Mouse (Mus musculus): ENCODE measurements around the gene Nr4a3.
A peak's percentile ranks its signal among the peaks of the same experiment; 100 is the strongest.

The Nr4a3 gene

DNA sequence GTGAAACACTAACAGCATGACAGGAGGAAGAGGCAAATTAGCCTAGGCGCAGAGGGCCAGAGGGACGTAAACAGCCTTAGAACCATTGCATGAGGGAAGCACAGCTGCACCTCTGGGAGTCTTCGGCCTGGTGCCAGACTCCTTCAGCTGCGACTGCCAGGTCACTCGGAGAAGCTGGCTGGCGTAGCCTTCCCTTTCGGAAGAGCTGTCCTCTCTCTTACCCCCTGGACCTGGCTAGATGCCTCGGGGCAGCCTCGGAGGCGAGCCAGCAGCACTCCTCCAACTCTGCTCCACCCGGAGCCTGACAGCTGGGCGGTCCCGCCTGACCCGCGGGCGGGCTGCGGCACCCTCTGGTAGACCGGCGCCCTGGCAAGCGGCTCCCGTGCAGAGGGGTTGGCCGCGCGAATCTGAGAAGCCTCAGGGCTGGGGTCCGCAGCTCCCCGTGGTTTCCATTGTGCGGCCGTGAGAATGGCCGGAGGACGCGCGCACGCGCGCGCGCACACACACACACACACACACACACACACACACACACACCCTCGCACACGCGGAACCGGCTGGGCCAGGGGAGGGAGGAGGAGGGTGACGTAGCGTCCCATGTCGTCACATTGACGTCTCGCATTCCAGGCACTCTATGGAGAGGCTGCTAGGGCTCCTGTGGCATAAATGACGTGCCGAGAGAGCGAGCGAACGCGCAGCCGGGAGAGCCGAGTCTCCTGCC is at the start of gene Nr4a3:
Nr4a3 (plus strand) TSS at position 663 of the 721 bp plus-strand sequence.
- peak; percentile 82 for DNase-seq (ENCODE audit: low read depth, low spot score)

DNA sequence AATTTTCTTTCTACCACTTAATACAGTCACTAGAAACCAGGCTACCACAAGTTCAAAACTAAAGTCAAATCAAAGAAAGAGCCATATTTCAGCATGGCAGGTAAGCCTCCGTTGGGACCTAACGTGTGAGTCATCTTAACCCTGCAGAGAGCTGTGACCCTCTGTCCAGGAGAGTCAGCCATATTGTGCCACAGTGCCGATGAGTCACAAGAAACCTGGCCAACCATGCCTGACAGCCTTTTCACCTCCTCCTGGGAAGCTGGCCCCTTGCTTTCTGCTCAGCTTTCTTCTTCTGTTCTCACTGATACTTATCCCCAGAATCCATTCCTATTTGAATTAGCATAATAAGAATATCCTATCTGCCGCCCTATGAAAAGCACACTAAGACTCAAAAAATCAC is 42.0 kb upstream of the Nr4a3 start:
- DNase-seq (ENCODE audit: low read depth, low spot score), result peak; percentile 63

DNA sequence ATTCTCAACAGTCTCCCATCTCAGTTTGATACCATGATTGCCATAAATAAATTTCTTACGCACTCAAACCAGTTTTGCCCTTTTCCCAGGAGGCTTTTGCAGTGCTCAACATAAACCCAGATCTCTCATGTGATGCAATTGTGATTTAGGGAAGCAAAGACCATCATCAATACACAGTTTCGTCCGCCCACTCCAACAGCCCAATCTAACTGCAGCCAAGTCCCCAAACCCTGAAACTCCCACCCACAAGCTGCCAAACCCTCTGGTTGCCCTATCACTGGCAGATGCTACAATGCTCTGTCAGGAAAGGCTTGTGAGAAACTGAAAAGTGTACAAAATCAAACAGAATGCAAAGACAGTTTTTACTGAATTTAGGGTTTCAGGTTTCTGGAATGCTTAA is 41.5 kb upstream of the Nr4a3 start:
- no peak for DNase-seq (ENCODE audit: low read depth, low spot score)

DNA sequence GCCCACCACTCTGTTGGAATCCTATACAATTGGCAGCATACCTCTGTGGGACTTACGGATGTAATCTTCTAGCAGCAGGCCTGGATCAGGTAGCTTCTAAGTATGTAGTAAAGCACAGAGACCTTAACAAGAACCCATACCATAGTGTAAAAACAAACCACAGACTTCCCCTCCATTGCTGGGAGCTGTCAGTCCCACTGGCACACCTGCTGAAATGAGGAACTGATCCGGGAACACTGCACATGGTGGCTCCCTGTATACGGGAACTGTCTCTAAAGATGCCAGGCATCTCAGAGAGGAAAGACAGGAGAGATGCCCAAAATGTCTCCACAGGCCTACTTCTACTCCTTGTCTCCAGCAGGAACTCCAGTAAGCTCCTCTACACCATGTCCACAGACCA is 38.6 kb upstream of the Nr4a3 start:
- DNase-seq (ENCODE audit: low read depth, low spot score), result no peak

DNA sequence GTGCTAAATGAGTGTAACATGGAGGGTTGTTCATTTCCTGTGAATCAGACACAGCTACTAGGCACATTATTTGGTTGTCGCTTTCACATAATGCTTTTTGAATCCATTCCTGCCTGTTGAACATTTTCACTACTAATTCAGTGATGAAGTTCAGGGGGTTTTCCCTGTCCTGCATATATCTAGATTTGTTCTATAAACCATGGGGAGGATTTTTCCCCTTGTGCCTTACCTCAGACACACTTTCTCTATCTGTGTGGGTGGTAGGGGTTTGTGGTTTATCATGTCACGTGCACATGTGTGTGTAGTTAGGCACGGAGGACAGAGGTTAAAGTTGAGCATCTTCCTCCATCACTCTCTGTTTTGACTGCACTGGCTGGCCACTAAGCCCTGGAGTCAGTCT is 32.7 kb upstream of the Nr4a3 start:
- no peak for DNase-seq (ENCODE audit: low read depth, low spot score)

DNA sequence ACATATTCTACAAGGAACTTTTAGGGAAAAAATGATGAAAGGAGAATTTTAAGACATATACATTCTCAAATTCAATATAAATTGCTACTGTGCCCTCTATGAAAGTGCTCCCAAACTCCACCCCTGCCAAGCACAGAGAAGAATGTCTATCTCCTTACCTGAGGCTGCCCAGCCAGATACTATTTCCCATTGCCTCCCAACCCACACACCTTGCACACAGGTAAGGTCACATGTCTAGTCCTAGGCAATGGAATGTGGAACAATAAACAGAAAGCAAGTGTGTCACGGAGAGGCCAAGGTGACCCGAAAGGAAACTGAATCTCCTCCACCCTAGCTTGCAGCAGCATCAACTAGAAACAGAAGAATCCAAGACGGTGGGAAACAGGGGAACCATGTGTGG is 22.0 kb upstream of the Nr4a3 start:
- no peak for DNase-seq (ENCODE audit: low read depth, low spot score)

DNA sequence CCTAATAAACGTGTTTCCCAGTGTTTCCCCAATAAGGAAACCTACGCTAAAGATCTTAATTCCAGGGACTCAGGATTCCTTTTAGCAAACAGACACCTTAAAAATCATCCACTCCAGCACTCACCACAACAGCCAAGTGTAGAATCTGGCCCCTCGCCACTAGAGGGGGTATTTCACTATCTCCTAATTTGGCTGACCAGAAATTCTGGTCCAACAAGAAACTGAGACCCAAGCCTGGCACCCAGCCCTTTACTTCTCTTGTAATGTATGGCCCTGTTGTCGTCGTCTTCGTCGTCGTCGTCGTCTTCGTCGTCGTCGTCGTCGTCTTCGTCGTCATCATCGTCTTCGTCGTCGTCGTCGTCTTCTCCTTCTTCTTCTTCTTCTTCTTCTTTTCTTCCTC is 15.3 kb upstream of the Nr4a3 start:
- peak; percentile 42 for DNase-seq (ENCODE audit: low read depth, low spot score)

DNA sequence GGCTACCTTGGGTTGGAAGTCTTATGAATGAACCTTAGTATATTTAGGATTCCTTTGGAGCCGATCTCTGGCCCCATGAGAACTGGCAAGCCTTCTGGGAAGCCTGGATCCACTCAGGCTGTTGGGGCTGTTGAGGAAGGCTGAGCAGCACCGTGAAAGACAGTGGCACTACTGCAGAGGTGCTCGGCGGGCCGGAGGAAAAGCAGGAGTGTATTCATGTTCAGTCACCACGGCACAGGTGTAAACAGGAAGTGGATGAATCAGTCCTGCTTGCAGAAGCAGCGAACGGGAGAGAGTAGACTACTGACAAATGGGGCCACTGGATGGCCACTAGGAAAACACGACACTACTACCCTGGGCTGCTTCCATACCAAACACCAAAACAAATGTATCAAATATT is 10.7 kb upstream of the Nr4a3 start:
- DNase-seq (ENCODE audit: low read depth, low spot score), result no peak

DNA sequence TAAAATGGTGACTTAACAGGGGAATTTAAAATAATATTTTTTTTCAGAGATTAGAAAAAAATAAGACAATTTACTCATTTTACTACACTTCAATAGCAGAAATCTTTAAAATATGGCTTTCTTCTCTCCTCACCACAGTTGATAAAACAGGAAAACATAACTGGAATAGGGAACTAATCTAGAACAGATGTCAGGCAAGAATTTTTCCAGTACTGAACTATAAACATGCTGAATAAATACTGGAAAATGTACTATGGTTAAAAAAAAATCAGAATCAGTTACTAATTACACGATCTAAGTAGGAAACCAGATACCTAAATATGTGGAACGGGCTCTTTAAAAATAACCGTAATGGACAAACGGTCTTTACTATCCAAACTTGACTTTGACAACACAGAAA is 7.3 kb upstream of the Nr4a3 start:
- DNase-seq (ENCODE audit: low read depth, low spot score), result peak; percentile 12

DNA sequence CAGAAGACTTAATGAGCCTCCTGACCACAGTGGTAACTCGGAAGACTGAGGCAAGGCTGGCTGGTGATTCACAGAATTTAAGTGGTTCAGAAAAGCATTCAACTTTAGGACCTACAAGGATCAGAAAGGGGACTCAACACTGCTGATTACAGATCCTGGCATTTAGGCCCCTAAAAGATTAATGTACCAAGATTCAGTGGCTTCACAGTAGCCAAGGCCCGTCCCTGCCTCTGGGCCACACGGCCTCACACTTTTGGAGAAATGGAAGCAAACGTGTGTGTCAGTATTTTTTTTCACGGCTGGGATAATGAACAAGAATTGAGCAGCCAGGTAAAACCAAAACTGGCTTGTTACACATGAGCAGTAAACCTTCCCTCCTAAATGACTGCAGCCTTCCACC is 6.1 kb upstream of the Nr4a3 start:
- DNase-seq (ENCODE audit: low read depth, low spot score), result no peak

DNA sequence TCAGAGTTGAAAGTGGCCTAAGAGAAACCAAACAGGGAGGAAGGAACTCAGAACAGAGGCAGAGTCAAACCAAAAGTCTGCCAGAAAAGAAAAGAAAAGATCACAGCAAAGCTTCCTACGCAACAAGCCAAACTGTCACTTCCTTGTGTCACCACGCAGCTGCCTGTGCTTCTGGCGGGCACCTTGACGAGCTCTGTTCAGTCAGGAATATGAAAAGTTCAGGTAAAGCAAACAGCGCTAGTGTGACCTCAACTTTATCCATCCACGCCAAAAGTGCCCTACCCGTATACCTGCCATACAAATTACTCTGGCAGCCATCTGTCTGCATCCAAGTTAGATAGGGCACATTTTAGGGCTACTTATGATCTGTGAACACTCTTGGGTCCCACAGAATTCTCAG is 5.2 kb upstream of the Nr4a3 start:
- DNase-seq (ENCODE audit: low read depth, low spot score), result no peak

DNA sequence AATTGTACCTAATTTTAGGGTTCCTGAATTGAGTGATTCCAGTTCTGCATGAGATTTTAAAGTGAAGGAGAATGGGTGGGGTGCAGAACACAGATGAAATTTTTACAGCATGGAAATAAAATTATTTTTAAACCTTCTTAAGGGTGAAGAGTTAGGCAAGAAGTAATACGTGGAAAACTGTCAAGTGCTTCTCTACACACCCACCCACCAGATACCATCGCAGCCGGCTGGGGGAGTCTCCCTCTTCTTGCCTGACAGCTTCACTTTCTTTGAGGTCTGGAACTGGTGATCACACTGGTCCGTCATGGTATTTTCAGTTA is 2.5 kb upstream of the Nr4a3 start:
- DNase-seq (ENCODE audit: low read depth, low spot score), result no peak

DNA sequence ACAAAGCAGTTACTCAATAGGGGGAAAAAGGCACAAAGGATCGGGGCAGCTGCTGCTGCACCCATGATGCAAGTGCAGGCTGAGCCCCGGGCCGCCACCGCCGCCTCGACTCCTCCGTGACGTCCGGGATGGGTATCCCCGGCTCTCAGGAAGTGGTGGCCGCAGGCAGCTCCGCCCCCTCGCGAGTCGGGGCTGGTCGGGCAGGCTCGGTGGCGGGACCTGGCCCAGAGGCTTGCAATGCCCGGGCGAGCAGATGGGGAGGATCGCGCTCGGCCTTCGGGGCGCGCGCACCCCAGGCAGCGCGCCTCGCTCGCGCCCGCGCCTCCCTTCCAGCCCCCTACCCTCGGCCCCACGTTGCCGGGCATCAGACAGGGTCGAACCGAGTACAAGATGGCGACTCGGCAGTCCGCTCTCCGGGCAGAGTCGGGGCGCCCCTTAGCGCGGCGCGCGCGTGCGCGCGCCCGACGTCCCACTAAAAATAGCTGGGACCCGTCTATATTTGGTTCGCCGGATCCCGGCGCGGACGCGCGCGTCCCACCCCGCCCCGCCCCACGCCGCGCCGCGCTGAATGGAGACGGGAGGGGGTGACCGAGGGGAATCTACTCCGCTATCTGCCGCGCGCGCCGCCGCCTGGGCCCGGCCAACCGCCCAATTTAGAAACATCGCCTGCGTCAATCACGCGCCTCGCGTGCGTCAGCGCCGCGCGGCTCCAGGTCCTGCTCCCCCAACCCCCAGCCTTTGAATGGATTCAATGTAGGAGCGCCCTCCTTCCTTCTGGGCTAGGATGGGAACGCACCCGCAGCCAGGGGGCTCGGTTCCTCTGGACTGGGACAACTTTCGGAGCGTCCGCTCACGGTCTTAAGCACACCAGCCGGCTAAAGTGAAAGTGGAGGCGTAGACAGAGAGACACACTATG is 1.9 kb upstream of the Nr4a3 start:
- peak; percentile 95 for DNase-seq (ENCODE audit: low read depth, low spot score)

DNA sequence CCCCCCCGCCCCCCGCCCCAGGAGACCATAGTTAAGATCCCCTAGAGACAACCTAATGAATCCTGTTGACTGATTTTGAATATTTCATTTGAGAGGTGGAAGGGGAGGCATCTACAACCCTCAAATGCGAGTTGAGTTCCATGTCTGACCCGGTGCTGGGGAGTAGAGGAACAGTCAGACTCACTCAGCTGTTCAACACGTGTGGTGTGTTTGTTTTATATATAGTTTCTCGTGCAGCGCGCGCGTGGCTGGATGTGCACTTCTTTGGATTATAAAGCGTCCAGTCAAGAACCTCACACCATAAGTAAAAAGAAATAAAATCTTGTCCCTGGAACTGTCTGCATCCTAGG is 837 bp upstream of the Nr4a3 start:
- no peak for DNase-seq (ENCODE audit: low read depth, low spot score)

DNA sequence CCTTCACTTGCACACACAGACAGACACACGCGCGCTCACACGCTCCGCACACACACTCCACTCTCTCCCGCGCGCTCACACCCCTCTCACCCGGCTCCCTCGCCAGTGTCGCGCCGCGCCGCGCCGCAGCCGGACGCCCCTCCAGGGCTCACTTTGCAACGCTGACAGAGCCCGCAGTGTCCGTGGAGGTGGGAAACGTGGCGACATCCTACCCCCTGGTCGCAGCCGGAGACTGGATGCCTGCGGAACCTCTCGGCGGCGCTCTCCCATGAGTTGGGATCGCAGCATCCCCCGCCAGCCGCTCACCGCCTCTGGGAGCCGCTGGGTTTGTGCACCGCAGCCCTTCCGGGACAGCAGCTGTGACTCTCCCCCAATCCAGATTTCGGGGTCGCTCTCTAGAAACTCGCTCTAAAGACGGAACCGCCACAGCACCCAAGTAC is 348 bp downstream of the Nr4a3 start:
- DNase-seq (ENCODE audit: low read depth, low spot score), result no peak

DNA sequence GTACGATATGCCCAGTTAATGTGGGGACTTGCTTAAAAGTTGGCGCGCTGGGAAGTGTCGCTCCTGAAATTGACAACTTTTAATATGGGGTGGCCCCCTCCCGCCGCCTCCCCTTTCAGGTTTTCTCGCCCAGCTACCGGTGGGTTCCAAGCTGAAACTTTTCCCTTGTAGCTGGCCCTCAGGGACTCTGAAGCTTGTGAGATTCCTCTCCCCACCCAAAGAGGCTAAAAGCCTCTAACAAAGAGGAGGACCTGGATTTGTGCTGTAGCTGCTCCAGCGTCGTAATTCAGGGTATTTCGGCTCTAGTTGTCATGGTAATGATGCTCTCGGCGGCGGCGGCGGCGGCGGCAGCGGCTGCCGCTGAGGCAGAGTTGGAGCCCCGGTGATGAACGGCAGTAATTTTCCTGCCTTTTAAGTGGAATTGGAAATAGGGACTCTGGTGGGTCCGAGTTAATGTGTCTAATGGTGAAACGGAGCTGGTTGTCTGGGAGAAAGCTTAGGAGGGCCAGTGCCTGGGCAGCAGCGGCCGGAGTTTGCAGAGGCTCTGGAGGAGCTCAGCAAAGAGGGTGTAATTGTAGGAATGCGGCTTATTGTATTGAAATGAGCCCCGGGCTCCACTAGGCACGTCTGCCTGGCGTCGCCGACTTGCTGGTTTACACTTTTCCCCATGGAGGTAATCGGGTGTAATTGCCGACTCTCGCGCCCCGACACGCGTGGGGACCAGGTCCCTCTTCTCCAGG is 938 bp downstream of the Nr4a3 start:
- DNase-seq (ENCODE audit: low read depth, low spot score), result peak; percentile 46

DNA sequence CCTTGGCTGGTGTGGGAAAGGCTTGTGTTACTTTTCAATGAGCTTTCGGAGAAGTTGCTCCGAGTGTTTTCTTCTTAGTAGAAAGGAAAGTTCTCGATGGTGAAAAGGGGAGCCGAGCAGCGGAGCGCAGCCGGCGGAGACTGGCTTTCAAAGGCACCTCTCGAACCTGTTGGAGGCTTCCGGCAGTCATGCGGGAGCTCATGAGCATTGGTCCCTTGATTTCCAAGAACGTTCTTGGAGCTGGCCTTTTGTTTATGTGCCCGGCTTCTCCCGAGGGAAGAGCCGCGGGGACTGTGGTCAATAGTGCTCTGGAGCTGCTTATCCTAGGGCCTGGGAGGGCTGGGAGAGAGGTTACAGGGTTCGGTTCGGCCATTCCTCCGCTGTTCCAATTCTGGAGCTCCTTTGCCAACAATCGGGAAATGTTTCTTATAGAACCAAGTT is 1.5 kb downstream of the Nr4a3 start:
- DNase-seq (ENCODE audit: low read depth, low spot score), result no peak

DNA sequence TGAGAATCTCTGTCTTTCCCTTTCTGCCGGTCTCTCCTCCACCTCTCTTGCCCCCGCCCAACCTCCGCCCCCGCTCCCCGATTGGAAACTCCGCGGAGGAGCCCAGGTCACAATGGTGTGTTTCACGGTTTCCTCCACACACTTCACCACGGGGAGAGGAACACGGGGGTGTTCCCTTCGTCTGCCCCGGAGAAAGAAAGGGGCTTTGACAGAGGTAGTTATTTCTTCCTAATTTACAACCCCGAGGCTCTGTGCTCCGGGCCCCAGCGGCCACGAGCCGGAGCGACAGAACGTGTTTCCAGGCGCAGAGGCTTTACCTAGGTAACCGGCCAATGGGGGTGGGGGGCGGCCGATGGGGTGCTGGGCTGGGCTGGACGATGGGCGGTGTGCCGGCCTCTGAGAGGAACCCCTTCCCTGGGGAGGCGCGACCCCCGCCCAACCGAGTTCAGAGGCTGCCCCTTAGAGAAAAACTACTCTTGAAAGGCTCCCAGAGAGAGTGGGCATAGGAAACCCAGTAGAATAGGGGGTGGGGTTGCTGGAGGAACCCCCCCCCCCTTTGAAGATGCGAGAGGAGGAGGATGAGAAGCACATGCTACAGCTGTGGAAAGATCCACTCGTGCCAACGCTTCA is 2.3 kb downstream of the Nr4a3 start:
- DNase-seq (ENCODE audit: low read depth, low spot score), result no peak

DNA sequence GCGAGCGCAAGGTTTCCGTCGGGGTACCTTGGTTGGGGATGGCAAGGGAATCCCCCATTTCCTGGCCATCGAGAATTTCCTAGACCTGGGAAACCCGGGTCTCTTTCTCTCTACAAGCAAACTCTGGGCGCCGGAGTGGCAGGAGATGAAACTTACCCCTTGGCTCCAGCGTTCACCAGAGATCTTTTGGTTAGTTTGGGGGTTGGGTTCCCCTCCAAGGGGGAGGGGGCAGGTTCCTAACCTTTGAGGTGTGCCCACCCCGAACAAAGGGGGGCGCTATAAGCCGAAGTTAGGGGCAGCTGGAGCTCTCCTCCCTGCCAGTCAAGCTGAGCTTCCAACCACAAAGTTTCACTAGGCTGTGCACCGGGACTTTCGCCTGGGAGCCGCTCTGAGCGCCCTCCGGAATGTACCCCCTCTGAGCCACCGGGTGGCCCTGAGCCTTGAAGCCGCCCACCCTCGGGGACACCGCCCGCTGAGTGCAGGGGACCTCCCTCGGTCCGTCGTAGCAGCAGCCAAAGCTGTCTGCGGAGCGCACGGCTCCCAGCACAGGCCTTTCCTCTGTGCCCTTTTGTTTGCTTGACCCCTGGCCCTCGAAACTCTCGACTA is 2.9 kb downstream of the Nr4a3 start:
- no peak for DNase-seq (ENCODE audit: low read depth, low spot score)

DNA sequence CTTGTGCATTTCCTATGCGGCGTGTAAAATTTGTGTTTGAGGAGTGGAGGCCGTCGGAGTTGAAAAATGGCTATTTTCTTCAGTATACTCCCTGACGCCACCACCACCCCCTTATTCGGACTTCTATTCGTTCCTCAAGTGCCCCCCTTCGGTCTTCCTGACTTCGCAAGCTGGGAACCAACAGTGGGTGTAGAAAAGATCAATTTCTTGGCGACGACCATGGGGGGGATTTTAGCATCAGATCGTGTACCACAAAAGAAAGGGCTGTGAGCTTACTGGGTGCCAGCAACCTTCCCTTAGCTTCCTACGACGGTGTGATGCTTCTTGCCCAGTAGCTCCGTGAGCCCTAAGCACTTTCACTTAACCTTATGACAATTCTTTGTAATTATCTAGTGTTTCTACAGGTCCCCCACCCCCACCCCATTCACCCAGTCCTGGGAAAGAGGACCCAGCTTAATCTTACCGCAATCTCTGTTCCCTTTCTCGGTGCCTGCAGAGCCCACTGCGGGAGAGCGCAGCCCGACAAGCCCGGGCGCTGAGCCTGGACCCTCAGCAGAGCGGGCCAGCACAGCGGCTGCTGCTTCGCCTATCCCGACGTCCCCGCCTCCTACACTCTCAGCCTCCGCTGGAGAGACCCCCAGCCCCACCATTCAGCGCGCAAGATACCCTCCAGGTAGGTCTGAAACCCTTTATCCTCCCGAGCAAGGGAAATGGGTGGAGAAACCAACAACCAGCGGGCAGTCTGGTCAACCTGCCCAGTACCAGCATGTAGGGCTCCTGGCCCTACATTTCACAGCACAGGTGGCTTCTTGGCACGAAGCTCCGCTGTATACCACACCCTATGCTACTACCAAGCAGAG is 3.7 kb downstream of the Nr4a3 start:
- no peak for DNase-seq (ENCODE audit: low read depth, low spot score)

DNA sequence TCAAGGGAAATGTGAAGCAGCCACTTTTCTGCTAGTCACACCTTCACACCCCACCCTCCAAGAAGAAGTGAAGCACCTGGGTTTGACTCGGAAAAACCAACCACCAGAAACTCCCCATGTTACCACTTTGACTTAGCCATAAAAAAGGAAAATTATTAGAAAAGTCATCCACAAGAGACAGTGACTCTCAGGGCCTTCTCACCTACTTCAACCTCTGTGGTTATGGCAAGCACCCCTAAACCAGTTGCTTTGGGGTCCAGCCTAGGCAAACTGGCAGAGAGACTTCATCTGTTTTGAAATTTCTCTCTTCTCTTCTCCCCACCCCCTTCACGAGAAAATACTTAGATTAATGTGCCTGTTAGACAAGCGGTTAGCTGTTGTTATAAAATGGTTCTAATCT is 5.1 kb downstream of the Nr4a3 start:
- no peak for DNase-seq (ENCODE audit: low read depth, low spot score)

Data from 3T3-L1 (cell line).